Comparison of ENCODE assay signal across 15 mouse cellular contexts in the genomic region with DNA sequence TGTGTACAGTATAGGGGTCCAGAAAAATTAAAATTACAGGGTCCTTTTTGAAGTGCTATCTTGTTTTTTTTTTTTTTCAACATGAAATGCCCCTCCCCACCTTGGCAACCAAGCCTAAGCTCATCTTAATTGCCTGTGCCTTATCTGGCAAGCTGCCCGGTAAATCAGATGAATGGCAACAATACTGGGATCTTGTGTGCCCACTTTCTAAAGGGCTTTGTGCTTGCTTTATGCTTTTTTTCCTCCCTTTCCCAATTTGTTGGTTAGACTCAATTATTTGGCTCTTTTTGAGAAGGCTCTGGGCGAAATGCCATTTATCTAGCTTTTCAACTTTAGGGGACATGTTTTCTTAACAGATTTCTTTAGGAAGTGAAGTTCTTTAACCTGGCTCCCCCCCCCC. TPM values are rescaled to one million over a fixed set of nuclear protein-coding genes. Genes with fewer than 3 reads are reported as not detected.
DNase-seq lines count a peak whose midpoint lies in the region; ATAC-seq lines count a peak whose summit lies in the region.
"Had no signal": no experiment of that assay in that cellular context is flagged by ENCODE, and none has a peak within 500 bp of the region (broad histone marks: within the 10 kb centered on the region; RNA-seq: fewer than 3 reads in every experiment).

No protein-coding gene starts in this region.

- no peak overlapping the region for H3K4me3 ChIP-seq in midbrain, embryonic 11.5 days (ENCODE audit: low read depth, low read length)
- H3K4me3 ChIP-seq in midbrain, embryonic 10.5 days, result no peak overlapping the region
- no peak overlapping the region for H3K4me3 ChIP-seq in forebrain, embryonic 14.5 days (ENCODE audit: low read depth, low read length)
- no peak overlapping the region for H3K4me3 ChIP-seq in midbrain, embryonic 16.5 days (ENCODE audit: low read depth, low read length)
- H3K4me3 ChIP-seq: erythroblast, embryonic 14.5 days; heart, adult 2 months; left cerebral cortex, adult 2 months had no signal

- intact Hi-C loops in heart, postnatal 25 days (cut with DNase I), result no loop called here

- H3K27ac ChIP-seq in midbrain, embryonic 11.5 days (ENCODE audit: low read depth, low read length), result no peak overlapping the region
- H3K27ac ChIP-seq in midbrain, embryonic 10.5 days (replicated peaks), result no peak overlapping the region
- no peak overlapping the region for H3K27ac ChIP-seq in forebrain, embryonic 14.5 days (ENCODE audit: low read depth, low read length)
- H3K27ac ChIP-seq in midbrain, embryonic 16.5 days (ENCODE audit: low read length), result no peak overlapping the region
- H3K27ac ChIP-seq: heart, adult 2 months; left cerebral cortex, adult 2 months had no signal

- 22% methylated on average over 2 of the region's 2 CpGs for WGBS in midbrain, embryonic 11.5 days
- WGBS in midbrain, embryonic 10.5 days, result 29% methylated on average over 2 of the region's 2 CpGs
- WGBS in forebrain, embryonic 14.5 days, result 4% methylated on average over 2 of the region's 2 CpGs
- WGBS in midbrain, embryonic 16.5 days, result 9% methylated on average over 2 of the region's 2 CpGs

- H3K4me2 ChIP-seq in midbrain, embryonic 11.5 days, result no peak overlapping the region
- H3K4me2 ChIP-seq in forebrain, embryonic 14.5 days (ENCODE audit: low read length), result no peak overlapping the region
- H3K4me2 ChIP-seq in midbrain, embryonic 16.5 days (ENCODE audit: low read length), result no peak overlapping the region

- H3K4me1 ChIP-seq in midbrain, embryonic 11.5 days (ENCODE audit: control insufficient read depth, insufficient read depth, low read length), result 0 out of 2 replicates have a peak, but pooled peaks cover 2% of the 10 kb centered on the region
- H3K4me1 ChIP-seq in midbrain, embryonic 10.5 days, result peaks cover 7% of the 10 kb centered on the region; the same call in 1 of the 2 replicates
- H3K4me1 ChIP-seq in forebrain, embryonic 14.5 days (ENCODE audit: control insufficient read depth, insufficient read depth, low read length), result peaks cover 8% of the 10 kb centered on the region
- H3K4me1 ChIP-seq in midbrain, embryonic 16.5 days (ENCODE audit: control insufficient read depth, insufficient read depth, low read length), result peaks cover 7% of the 10 kb centered on the region

- 0 out of 2 replicates have a peak, but pooled peaks have one; percentile 44 for ATAC-seq in midbrain, embryonic 11.5 days (ENCODE audit: low FRiP score)
- peak; percentile 88 for ATAC-seq in forebrain, embryonic 14.5 days
- peak; percentile 78 for ATAC-seq in midbrain, embryonic 16.5 days
- ATAC-seq: inflammation-experienced regulatory T-cells, adult 6 months had no signal

- no peaks in the 10 kb centered on the region for H3K36me3 ChIP-seq in midbrain, embryonic 11.5 days (ENCODE audit: control insufficient read depth, insufficient read depth, low read length)
- H3K36me3 ChIP-seq in midbrain, embryonic 10.5 days, result no peaks in the 10 kb centered on the region
- H3K36me3 ChIP-seq in forebrain, embryonic 14.5 days (ENCODE audit: control insufficient read depth, insufficient read depth, low read length), result no peaks in the 10 kb centered on the region
- no peaks in the 10 kb centered on the region for H3K36me3 ChIP-seq in midbrain, embryonic 16.5 days (ENCODE audit: control insufficient read depth, insufficient read depth, low read length)

- H3K9me3 ChIP-seq in midbrain, embryonic 11.5 days (ENCODE audit: control insufficient read depth, low read length), result no peaks in the 10 kb centered on the region
- H3K9me3 ChIP-seq in midbrain, embryonic 10.5 days (replicated peaks), result no peaks in the 10 kb centered on the region
- no peaks in the 10 kb centered on the region for H3K9me3 ChIP-seq in forebrain, embryonic 14.5 days (replicated peaks; ENCODE audit: control insufficient read depth, low read length)
- H3K9me3 ChIP-seq in midbrain, embryonic 16.5 days (replicated peaks; ENCODE audit: control insufficient read depth, low read length, poor library complexity, severe bottlenecking), result no peaks in the 10 kb centered on the region

- H3K27me3 ChIP-seq in midbrain, embryonic 11.5 days (ENCODE audit: control insufficient read depth, insufficient read depth, low read length), result no peaks in the 10 kb centered on the region
- H3K27me3 ChIP-seq in midbrain, embryonic 10.5 days (ENCODE audit: low read depth, poor library complexity, severe bottlenecking), result no peaks in the 10 kb centered on the region; the same call in 1 of the 2 replicates
- peaks cover 5% of the 10 kb centered on the region; the same call in 1 of the 2 replicates for H3K27me3 ChIP-seq in forebrain, embryonic 14.5 days (replicated peaks; ENCODE audit: control insufficient read depth, insufficient read depth, low read length)
- H3K27me3 ChIP-seq in midbrain, embryonic 16.5 days (ENCODE audit: control insufficient read depth, insufficient read depth, low read depth, low read length), result no peaks in the 10 kb centered on the region; the same call in 1 of the 2 replicates
- H3K27me3 ChIP-seq: CH12.LX had no signal

- no peak overlapping the region for H3K9ac ChIP-seq in midbrain, embryonic 11.5 days (ENCODE audit: low read length)
- H3K9ac ChIP-seq in forebrain, embryonic 14.5 days (ENCODE audit: low read length), result no peak overlapping the region
- H3K9ac ChIP-seq in midbrain, embryonic 16.5 days (ENCODE audit: low read depth, low read length), result no peak overlapping the region

- peak; percentile 55 for DNase-seq in heart, adult 11 months
- no peak for DNase-seq in heart, postnatal 25 days (ENCODE audit: low spot score)
- DNase-seq in midbrain, embryonic 11.5 days (ENCODE audit: low spot score, missing footprints), result peak; percentile 83
- no peak for DNase-seq in midbrain, embryonic 10.5 days (ENCODE audit: low spot score)
- peak; percentile 94 for DNase-seq in forebrain, embryonic 14.5 days (ENCODE audit: low spot score)
- no peak for DNase-seq in lung, postnatal 14 days
- DNase-seq in liver, result no peak
- DNase-seq: heart, adult 2 months; lung, adult 2 months; thymus, postnatal 14 days had no signal

RNA-seq across cellular contexts. Expression of gene Sh3gl2, which starts 45.3 kb away (rescaled TPM):
- 1 to 10 TPM; 2.7 to 3.4 TPM for total RNA-seq in heart, postnatal 25 days (2021)
- polyA plus RNA-seq in midbrain, embryonic 11.5 days (2014; fragmentation: Nextera tagmentation; extraction: Ambion mirVana), result 8.4 and 10.3 TPM in 2 replicates
- 3.0 and 5.6 TPM in 2 replicates for polyA plus RNA-seq in midbrain, embryonic 10.5 days (2016; fragmentation: Nextera tagmentation; extraction: Ambion mirVana)
- 61.5 and 71.3 TPM in 2 replicates for polyA plus RNA-seq in forebrain, embryonic 14.5 days (2014; fragmentation: Nextera tagmentation; extraction: Ambion mirVana)
- 96.0 and 112 TPM in 2 replicates for polyA plus RNA-seq in midbrain, embryonic 16.5 days (2015; fragmentation: Nextera tagmentation; extraction: Ambion mirVana)
- total RNA-seq: CH12.LX had no signal
- polyA plus RNA-seq: erythroblast, embryonic 14.5 days; inflammation-experienced regulatory T-cells, adult 6 months had no signal

Comparison
In these comparisons a context has a peak if more than half of its experiments do, and no peak if none do; other contexts are left out.
1. DNase-seq: peak in heart, adult 11 months (single experiment), midbrain, embryonic 11.5 days (single experiment) and forebrain, embryonic 14.5 days (single experiment); none in heart, postnatal 25 days (single experiment), midbrain, embryonic 10.5 days (single experiment), lung, postnatal 14 days (single experiment) and liver (single experiment).
2. Peak in every context shown above with its lines, with median percentiles within 50 percentile points of each other: ATAC-seq.